Mouse (Mus musculus) bone marrow macrophage, adult 2 months (primary cell): ENCODE measurements around the gene Plin5.

Experiments
- CTCF ChIP-seq: IDR thresholded peaks from 2 replicates; pipeline ENCODE4 v1.5.1; 2012; ENCODE audit warnings: low read depth, mild to moderate bottlenecking, low read length, moderate library complexity
- POLR2A ChIP-seq: IDR thresholded peaks from 2 replicates; pipeline ENCODE4 v1.6.1; 2012; ENCODE audit warnings: mild to moderate bottlenecking, low read depth, low read length, borderline replicate concordance

DNA sequence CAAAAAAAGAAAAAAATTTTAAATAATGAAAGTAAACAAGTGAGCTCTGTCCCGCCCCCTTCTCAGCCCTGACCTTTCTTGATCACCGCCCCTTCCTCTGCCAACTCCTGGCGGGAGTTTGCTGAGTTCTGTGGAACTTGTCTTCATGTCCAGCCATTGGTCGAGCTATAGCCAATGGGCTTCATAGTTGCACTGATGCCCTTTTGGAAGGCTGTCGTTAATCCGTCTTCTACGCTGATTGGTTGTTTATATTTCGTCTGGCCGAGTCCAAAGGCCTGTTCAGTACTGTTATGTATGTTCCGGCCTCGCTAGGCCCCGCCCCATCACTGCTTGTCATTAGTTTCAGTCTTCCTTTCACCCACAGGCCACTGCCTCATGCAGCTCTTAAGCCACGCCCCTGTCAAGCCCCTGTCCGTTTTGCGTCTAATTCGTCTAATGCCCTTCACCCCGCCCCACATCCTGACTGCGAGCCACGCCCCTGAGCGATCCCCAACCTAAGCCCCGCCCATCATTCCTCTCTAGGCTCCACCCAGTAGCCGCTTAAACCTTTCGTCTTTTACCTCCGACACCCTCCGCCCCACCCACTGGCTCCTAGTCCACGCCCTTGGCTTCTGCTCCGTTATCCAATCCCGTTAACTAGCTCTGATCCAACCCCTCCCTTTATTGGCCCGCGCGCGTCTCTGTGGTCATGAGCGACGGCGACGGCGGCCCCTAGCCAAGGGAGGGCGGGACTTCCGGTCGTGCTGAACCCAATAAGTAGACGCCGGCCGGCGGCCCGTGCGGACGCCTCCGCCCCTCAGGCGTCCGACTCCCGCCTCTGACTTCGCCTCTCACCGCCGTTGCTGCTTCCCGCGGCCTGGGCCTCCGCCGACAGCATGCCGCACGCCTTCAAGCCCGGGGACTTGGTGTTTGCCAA, 38.3 kb downstream of the Plin5 start, which contains the start of gene Hdgfl2:
- no peak for TF ChIP-seq CTCF
- TF ChIP-seq POLR2A, result peak; percentile 89
